Mouse (Mus musculus): ENCODE results near the gene Dop1b.

GRCm38 (mm10) chr16:93795391-93795790 is 83.7 kb downstream of the Dop1b start:
- TF ChIP-seq POLR2A (IDR thresholded peaks at IDR 0.05; ENCODE audit: borderline replicate concordance, low read depth, low read length) = no peak
- TF ChIP-seq CTCF (IDR thresholded peaks at IDR 0.05; ENCODE audit: low read depth, low read length) = no peak
